8 mouse cellular contexts compared by ENCODE assay signal in the genomic region with DNA sequence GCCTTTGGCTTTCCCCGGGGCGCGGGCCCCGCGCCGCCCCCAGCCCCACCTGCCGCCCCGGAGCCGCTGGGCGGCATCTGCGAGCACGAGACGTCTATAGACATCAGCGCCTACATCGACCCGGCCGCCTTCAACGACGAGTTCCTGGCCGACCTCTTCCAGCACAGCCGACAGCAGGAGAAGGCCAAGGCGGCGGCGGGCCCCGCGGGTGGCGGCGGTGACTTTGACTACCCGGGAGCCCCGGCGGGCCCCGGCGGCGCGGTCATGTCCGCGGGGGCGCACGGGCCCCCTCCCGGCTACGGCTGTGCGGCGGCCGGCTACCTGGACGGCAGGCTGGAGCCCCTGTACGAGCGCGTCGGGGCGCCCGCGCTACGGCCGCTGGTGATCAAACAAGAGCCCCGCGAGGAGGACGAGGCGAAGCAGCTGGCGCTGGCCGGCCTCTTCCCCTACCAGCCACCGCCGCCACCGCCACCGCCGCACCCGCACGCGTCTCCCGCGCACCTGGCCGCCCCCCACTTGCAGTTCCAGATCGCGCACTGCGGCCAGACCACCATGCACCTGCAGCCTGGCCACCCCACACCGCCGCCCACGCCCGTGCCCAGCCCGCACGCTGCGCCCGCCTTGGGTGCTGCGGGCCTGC. TPM values are rescaled to one million over a fixed set of nuclear protein-coding genes. Genes with fewer than 3 reads are reported as not detected.
A peak's percentile ranks its signal among the peaks of the same experiment; 100 is the strongest.
DNase-seq lines count a peak whose midpoint lies in the region; ATAC-seq lines count a peak whose summit lies in the region.

No protein-coding gene starts in this region.

- no peaks in the 10 kb centered on the region for H3K9me3 ChIP-seq in neural tube, embryonic 11.5 days (ENCODE audit: control insufficient read depth, low read length)
- no peaks in the 10 kb centered on the region for H3K9me3 ChIP-seq in embryonic facial prominence, embryonic 13.5 days
- no peaks in the 10 kb centered on the region for H3K9me3 ChIP-seq in hindbrain, embryonic 11.5 days (ENCODE audit: control insufficient read depth, low read length)
- no peaks in the 10 kb centered on the region for H3K9me3 ChIP-seq in midbrain, embryonic 14.5 days (ENCODE audit: control insufficient read depth, low read length)

- peak overlapping the region; percentile 52 for H3K4me3 ChIP-seq in neural tube, embryonic 11.5 days (ENCODE audit: low read depth, low read length)
- H3K4me3 ChIP-seq in embryonic facial prominence, embryonic 13.5 days = peak overlapping the region; percentile 61
- peak overlapping the region; percentile 54 for H3K4me3 ChIP-seq in hindbrain, embryonic 11.5 days (ENCODE audit: low read depth, low read length)
- H3K4me3 ChIP-seq in midbrain, embryonic 14.5 days (replicated peaks; ENCODE audit: low read depth, low read length) = peak overlapping the region; percentile 51

- peak; percentile 35 for DNase-seq in neural tube, embryonic 11.5 days (ENCODE audit: low spot score)
- no peak for DNase-seq in neural tube, embryonic 10.5 days (ENCODE audit: extremely low spot score, low spot score)
- peak; percentile 78 for DNase-seq in adrenal gland, postnatal 14 days
- peak; percentile 47 for DNase-seq in hindbrain, embryonic 11.5 days (ENCODE audit: low spot score)
- peak; percentile 20 for DNase-seq in left cerebral cortex, postnatal 4 days
- peak; percentile 60 for DNase-seq in midbrain, embryonic 14.5 days

- peaks cover 16% of the 10 kb centered on the region; the same call in 1 of the 2 replicates for H3K4me1 ChIP-seq in neural tube, embryonic 11.5 days (ENCODE audit: control insufficient read depth, insufficient read depth, low read length)
- H3K4me1 ChIP-seq in embryonic facial prominence, embryonic 13.5 days = peaks cover 56% of the 10 kb centered on the region
- H3K4me1 ChIP-seq in hindbrain, embryonic 11.5 days (replicated peaks; ENCODE audit: control insufficient read depth, insufficient read depth, low read length) = peaks cover 9% of the 10 kb centered on the region
- peaks cover 19% of the 10 kb centered on the region; the same call in 1 of the 2 replicates for H3K4me1 ChIP-seq in midbrain, embryonic 14.5 days (ENCODE audit: control insufficient read depth, insufficient read depth, low read length)

- peak; percentile 14; the same call in 1 of the 2 replicates for ATAC-seq in neural tube, embryonic 11.5 days (ENCODE audit: insufficient read depth, low FRiP score, low TSS enrichment)
- ATAC-seq in embryonic facial prominence, embryonic 13.5 days (ENCODE audit: insufficient number of reproducible peaks, insufficient read depth, low FRiP score, low TSS enrichment, low read depth) = no peak
- peak; percentile 57 for ATAC-seq in hindbrain, embryonic 11.5 days (ENCODE audit: low FRiP score)
- peak; percentile 35 for ATAC-seq in midbrain, embryonic 14.5 days (ENCODE audit: low FRiP score, low TSS enrichment)
- ATAC-seq in frontal cortex, adult (ENCODE audit: low TSS enrichment) = no peak

- peak overlapping the region; percentile 97 for H3K4me2 ChIP-seq in neural tube, embryonic 11.5 days (ENCODE audit: low read depth)
- peak overlapping the region; percentile 96 for H3K4me2 ChIP-seq in embryonic facial prominence, embryonic 13.5 days
- peak overlapping the region; percentile 98 for H3K4me2 ChIP-seq in hindbrain, embryonic 11.5 days (replicated peaks; ENCODE audit: low read depth, low read length)
- H3K4me2 ChIP-seq in midbrain, embryonic 14.5 days (ENCODE audit: low read length) = peak overlapping the region; percentile 99

- under 1% methylated on average over 49 of the region's 83 CpGs for WGBS in neural tube, embryonic 11.5 days
- 2% methylated on average over 76 of the region's 83 CpGs for WGBS in embryonic facial prominence, embryonic 13.5 days
- 2% methylated on average over 58 of the region's 83 CpGs for WGBS in hindbrain, embryonic 11.5 days
- under 1% methylated on average over 80 of the region's 83 CpGs for WGBS in midbrain, embryonic 14.5 days

- peaks cover 59% of the 10 kb centered on the region for H3K27me3 ChIP-seq in neural tube, embryonic 11.5 days (ENCODE audit: control insufficient read depth, insufficient read depth, low read length)
- H3K27me3 ChIP-seq in embryonic facial prominence, embryonic 13.5 days = peaks cover 75% of the 10 kb centered on the region
- H3K27me3 ChIP-seq in hindbrain, embryonic 11.5 days (ENCODE audit: control insufficient read depth, insufficient read depth, low read length) = peaks cover 63% of the 10 kb centered on the region
- H3K27me3 ChIP-seq in midbrain, embryonic 14.5 days (ENCODE audit: control insufficient read depth, insufficient read depth, low read length) = peaks cover 64% of the 10 kb centered on the region

- no peaks in the 10 kb centered on the region for H3K36me3 ChIP-seq in neural tube, embryonic 11.5 days (ENCODE audit: control insufficient read depth, insufficient read depth, low read length)
- no peaks in the 10 kb centered on the region for H3K36me3 ChIP-seq in embryonic facial prominence, embryonic 13.5 days
- no peaks in the 10 kb centered on the region for H3K36me3 ChIP-seq in hindbrain, embryonic 11.5 days (ENCODE audit: control insufficient read depth, insufficient read depth, low read length)
- H3K36me3 ChIP-seq in midbrain, embryonic 14.5 days (ENCODE audit: control insufficient read depth, insufficient read depth, low read length) = no peaks in the 10 kb centered on the region

- no peak overlapping the region for H3K27ac ChIP-seq in neural tube, embryonic 11.5 days (ENCODE audit: low read depth, low read length)
- H3K27ac ChIP-seq in embryonic facial prominence, embryonic 13.5 days = no peak overlapping the region
- no peak overlapping the region for H3K27ac ChIP-seq in hindbrain, embryonic 11.5 days (ENCODE audit: low read depth, low read length)
- H3K27ac ChIP-seq in midbrain, embryonic 14.5 days (replicated peaks; ENCODE audit: low read depth, low read length) = no peak overlapping the region

- peak overlapping the region; percentile 54 for H3K9ac ChIP-seq in neural tube, embryonic 11.5 days (ENCODE audit: low read length)
- peak overlapping the region; percentile 78 for H3K9ac ChIP-seq in embryonic facial prominence, embryonic 13.5 days
- peak overlapping the region; percentile 45 for H3K9ac ChIP-seq in hindbrain, embryonic 11.5 days (ENCODE audit: low read depth, low read length)
- peak overlapping the region; percentile 54; the same call in 1 of the 2 replicates for H3K9ac ChIP-seq in midbrain, embryonic 14.5 days (replicated peaks; ENCODE audit: low read length)

- intact Hi-C loops in left cerebral cortex, postnatal 4 days (cut with DNase I) = loop anchor here (5.0 kb wide), 1 partner anchor 48 kb away; no protein-coding TSS in a partner anchor

RNA-seq across cellular contexts. Expression of gene Cebpa, which starts 0.5 kb away (rescaled TPM):
- polyA plus RNA-seq in neural tube, embryonic 11.5 days (2014; fragmentation: Nextera tagmentation; extraction: Ambion mirVana) = 0.20 and 0.62 TPM in 2 replicates
- total RNA-seq in adrenal gland, postnatal 14 days (2021) = 178 and 183 TPM in 2 replicates
- polyA plus RNA-seq in embryonic facial prominence, embryonic 13.5 days (2015; fragmentation: Nextera tagmentation; extraction: Ambion mirVana) = 5.3 and 5.5 TPM in 2 replicates
- 0.43 and 0.54 TPM in 2 replicates for polyA plus RNA-seq in hindbrain, embryonic 11.5 days (2014; fragmentation: Nextera tagmentation; extraction: Ambion mirVana)
- total RNA-seq in left cerebral cortex, postnatal 4 days (2021) = 1 to 10 TPM; 2.0 to 2.7 TPM
- 0.61 and 0.88 TPM in 2 replicates for polyA plus RNA-seq in midbrain, embryonic 14.5 days (2014; fragmentation: Nextera tagmentation; extraction: Ambion mirVana)

Comparison
In these comparisons a context has a peak if more than half of its experiments do, and no peak if none do; other contexts are left out.
1. ATAC-seq: peak in neural tube, embryonic 11.5 days (single experiment), hindbrain, embryonic 11.5 days (single experiment) and midbrain, embryonic 14.5 days (single experiment); none in embryonic facial prominence, embryonic 13.5 days (single experiment) and frontal cortex, adult (single experiment).
2. Peak in every context shown above with its lines, with median percentiles within 50 percentile points of each other: H3K4me2 ChIP-seq, H3K4me3 ChIP-seq and H3K9ac ChIP-seq.